Mouse (Mus musculus): ENCODE results near the gene Per1. TPM values are rescaled to one million over a fixed set of nuclear protein-coding genes. Genes with fewer than 3 reads are reported as not detected.

Per1 gene
- 10 to 100 TPM in 1 of 2 experiments, 1 to 10 TPM in 1; 6.6 to 10.3 TPM for polyA plus RNA-seq (2017; shearing (Covaris generic))

DNA sequence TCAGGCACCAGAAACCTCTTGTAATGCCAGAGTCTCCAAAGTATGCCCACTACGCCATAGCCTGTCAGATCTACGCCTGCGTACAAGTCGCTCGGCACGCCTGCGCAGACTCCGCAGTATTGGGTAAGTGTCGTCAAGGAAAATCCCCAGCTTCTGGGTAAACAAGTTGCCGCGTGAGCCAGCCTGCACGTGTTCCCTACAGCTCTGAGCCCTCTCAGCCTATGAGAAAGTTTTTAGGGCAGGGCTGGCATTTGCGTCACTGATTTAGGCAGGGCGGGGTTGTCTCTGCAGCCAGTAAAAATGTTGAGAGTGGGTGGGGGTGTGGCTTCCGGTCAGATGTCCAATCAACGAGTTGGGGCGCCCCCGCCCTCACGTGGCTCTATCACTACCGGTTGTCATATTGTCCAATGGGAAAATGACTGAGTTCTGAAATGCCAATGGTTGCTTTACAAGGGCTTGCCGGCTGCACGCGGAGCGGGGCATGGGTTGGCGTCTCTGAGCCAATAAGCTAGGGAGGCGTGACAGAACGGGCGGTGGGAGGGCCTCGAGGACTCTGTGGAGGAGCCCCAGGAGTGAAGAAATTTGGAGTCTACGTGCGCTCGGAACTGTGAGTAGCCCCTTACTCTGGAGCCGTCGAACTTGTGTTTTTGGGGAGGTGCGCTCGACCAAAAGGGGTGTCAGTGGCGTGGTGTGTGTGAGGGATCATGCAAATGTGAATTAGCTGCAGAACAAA lies at the start of gene Per1:
TSS of gene Per1 (plus strand) at position 521 of the 733 bp plus-strand sequence.

DNA sequence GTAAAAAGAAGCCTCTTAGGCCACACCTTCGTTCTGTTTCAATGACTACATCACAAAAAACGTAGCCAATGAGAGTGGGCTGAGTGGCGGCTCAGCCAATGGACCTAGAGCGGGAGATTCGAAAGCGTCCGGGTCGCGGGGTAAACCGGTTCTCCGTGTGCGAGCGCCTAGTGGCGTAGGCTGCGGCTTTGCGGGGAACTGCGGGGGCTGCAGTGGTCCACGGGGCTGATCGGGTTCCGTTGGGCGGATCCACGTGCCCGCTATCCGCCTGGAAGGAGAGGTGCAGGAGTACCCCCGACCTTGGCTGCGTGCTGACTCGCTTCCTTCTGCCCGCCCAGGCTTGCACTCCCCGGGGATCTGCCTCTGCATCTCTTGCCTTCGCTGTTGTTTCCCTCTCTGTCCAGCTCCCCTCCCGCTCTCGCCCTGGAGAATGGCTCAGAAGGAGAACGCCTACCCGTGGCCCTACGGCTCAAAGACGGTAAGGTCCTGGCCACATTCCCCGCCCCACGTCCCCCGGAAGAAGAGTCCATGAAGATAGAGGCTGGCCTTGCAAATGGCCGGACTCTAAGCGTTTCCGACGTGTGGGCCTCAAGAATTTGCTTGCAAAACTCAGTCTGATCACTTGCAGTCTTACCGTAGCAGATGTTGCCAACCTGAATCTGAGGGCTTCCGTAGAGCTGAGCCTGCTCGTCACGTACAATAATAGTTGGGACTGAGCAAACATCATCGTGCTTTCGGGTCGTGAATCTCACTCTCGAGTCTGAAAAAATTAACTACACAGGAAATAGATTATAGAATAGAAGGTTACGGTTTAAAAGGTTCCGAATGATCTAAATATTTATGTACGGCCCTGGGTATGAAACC lies 49.3 kb upstream of the Per1 start, which contains the start of gene Aurkb:
TSS of gene Aurkb (plus strand) at position 117 of the 864 bp plus-strand sequence.

DNA sequence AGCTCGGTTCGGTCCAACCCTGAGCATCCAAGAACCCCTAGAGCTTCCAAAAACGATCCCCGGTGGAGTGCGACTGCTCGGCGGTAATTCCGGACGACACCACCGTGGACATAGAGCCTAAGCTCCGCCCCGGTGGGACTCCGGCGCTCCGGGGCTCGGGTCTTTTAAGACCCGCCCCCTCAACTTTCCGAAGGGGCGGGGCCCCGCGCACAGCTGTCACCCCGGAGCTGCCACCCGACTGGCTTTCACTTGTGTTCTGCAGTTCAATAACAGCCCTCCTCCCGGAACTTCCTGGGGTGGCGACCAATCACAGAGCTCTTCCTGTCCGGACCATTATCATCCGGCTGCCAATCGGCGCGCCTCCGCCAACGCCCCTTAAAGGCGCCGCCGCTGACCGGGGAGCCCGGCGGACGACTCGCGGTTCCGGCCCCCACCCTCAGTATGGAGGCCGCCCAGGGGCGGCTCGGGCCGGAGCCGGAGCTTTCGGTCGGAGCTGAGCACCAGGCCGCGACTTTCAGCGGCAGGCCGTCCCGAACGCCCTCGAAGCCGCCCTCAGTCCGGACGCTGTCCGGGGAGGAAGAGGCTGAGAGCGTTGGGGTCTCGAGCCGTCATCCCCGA lies 35.6 kb upstream of the Per1 start, which contains the start of gene Borcs6:
TSS of gene Borcs6 (plus strand) at position 361 of the 618 bp plus-strand sequence.

DNA sequence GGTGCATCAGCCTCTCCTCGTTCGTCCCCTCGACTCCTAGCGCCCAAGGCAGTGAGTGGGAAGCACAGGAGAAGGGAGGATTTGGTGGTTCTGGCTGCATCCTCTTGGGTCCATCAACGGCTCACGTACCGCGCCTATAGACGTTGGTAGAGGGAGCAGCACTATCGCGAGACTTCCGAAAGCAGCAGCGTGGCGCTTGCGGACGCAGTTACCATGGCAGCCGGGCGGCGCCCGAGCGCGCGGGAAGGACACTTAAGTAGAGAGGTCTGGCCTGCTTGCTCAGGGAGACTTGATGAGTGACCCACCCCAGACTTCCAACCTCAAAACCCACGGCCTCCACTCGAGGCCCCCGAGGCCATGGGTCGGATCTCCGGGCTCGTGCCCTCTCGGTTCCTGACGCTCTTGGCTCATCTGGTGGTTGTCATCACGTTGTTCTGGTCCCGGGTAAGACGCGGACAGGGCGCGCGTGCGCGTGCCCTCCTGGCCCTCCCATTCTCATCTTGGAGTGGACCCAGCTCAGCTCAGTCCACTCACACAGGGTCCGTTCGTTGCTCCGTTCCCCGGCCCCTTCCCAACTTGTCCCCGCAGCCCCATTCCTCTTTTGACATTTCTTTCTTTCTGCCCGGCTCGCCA lies 24.3 kb upstream of the Per1 start, which contains the start of gene Tmem107:
TSS of gene Tmem107 (plus strand) at position 217 of the 633 bp plus-strand sequence.

DNA sequence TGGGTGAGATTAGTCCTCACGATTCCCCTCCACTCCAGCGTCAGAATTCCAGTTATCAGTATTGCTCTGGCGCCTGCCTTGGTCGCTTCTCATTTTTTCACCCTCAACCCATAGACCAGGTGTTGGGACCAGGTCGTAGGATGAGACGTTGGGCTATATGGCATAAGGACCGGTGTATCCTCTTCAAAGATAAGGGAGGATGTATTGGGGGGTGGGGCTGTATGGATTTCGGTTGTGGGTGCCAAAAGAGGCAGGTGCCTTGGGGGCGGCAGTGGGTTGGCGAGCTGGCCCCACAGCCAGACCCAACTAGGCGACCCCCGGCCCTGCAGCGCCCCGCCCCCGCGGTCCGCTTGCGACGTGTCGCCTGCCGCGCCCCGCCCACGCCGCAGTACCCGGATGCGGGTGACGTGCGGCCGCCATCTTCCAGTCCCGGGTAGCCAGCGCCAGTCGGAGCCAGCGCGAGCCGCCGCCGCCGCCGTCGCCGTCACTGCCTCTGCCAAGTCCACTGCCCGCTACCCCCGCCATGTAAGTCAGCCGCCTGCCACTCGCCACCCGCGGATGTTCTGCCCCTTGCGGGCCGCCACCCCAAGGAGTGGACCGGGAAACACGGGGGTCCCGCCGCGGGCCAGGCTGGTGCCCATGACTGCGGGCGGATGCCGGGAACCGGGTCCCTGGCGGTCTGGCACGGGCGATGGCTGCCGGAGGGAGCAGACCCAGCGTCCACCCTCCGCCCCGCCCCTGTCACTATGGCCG lies 6.7 kb upstream of the Per1 start, which contains the start of gene Vamp2:
TSS of gene Vamp2 (plus strand) at position 388 of the 753 bp plus-strand sequence.

DNA sequence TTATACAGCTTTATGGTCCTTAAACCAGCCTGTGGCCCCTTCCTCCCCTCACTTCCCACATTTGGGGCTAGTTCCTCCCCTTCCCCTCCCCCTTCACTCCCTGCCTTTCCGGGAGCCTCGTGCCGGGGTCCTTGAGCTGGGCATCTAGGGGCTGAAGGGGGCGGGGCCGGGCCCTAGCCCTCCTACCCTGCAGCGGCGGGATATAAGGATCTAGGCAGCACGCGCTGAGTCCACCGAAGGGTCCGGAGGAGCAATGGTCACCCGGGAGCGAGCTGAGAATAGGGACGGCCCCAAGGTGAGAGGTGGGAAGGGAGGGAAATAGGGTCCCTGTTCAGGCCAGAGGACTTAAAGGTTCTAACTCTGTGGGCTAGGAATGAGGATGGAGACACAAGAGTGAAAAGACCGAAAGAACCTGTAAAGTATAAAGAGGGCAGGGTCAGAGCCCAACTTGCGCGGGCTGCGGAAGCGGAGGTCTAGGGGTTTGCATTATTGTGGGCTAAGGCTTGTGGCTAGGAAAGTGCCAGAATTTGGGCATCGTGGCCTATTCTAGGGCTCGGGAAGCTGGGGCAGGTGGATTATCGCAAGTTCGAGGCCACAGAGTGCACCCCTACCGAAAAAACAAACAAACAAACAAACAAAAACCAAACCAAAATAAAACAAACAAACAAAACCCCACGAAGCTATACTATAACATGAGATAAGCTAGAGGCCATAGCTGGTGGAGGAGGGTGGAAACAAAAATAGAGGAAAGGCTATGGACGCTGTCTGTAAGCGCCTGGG lies 25.4 kb downstream of the Per1 start, which contains the start of gene Hes7:
TSS of gene Hes7 (plus strand) at position 184 of the 780 bp plus-strand sequence.

DNA sequence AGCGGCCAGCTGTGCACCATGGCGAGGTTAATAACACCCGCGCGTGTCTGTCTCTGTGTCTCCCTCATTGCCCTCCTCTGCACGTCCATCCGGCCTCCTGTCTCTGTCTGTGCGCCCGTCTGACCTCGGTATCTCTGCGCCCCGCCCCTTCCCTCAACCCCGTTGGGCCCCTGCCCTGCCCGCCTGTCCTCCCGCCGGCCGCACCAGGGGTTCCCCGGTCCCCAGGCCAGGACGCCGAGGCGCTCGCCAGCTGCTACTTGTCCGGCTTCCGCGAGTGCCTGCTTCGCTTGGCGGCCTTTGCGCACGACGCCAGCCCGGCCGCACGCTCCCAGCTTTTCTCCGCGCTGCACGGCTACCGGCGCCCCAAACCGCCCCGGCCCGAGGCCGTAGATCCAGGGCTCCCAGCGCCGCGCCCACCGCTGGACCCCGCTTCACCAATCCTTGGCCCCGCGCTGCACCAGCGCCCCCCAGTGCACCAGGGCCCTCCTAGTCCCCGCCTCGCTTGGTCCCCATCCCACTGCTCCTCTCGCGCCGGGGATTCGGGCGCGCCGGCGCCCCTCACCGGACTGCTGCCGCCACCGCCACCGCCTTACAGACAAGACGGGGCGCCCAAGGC lies 27.4 kb downstream of the Per1 start, which contains the start of gene 9130213A22Rik:
TSS of gene 9130213A22Rik (minus strand) at position 254 of the 616 bp plus-strand sequence.

DNA sequence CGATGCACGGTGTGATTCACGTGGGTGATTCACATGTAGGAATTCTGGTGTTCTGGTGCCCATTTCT lies 30.7 kb downstream of the Per1 start, which contains the start of gene Aloxe3:
TSS of gene Aloxe3 (plus strand) at position 45 of the 67 bp plus-strand sequence.

DNA sequence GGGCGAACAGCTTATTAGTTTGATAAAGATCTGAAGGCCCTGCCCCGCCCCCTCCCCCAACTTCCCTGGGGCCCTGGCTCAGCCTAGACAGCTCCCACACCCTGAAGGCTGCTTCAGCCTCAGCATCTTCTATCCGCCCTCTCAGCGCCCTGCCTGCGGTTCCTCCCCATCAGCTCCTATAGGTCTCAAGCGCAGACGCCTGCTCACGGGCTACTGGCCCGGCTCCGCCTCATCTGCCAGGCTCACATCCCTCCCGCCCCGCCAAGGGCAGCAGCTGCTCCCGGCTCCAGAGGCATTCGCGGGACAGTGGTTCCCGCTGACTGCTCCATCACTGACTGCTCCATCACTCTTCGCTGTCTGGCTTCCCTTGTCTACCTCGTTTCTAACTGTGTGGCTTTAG lies 61.8 kb downstream of the Per1 start, which contains the start of gene Alox12b:
TSS of gene Alox12b (plus strand) at position 190 of the 400 bp plus-strand sequence.

Other genes with a start within 250 kb of the Per1 start
- gene Ndel1, start 223.4 kb upstream of the Per1 start, polyA plus RNA-seq (2017; shearing (Covaris generic)), result 10 to 100 TPM; 59.1 to 78.7 TPM
- gene Rnf222, start 206.7 kb upstream of the Per1 start, polyA plus RNA-seq (2017; shearing (Covaris generic)), result not detected
- gene Rpl26, start 193.6 kb upstream of the Per1 start, polyA plus RNA-seq (2017; shearing (Covaris generic)), result 1,000 to 10,000 TPM in 1 of 2 experiments, 100 to 1,000 TPM in 1; 685 to 1,193 TPM
- under 1 TPM in 1 of 2 experiments, not detected in 1; 0.28 TPM for gene Odf4, start 168.1 kb upstream of the Per1 start, polyA plus RNA-seq (2017; shearing (Covaris generic))
- gene Arhgef15, start 137.7 kb upstream of the Per1 start, polyA plus RNA-seq (2017; shearing (Covaris generic)), result under 1 TPM in 1 of 2 experiments, not detected in 1; 0.12 TPM
- 10 to 100 TPM in 1 of 2 experiments, 1 to 10 TPM in 1; 8.1 to 11.2 TPM for gene Slc25a35, start 127.1 kb upstream of the Per1 start, polyA plus RNA-seq (2017; shearing (Covaris generic))
- gene Rangrf, start 120.0 kb upstream of the Per1 start, polyA plus RNA-seq (2017; shearing (Covaris generic)), result 10 to 100 TPM; 18.9 to 36.2 TPM
- 1 to 10 TPM; 2.9 to 4.4 TPM for gene Pfas, start 86.8 kb upstream of the Per1 start, polyA plus RNA-seq (2017; shearing (Covaris generic))
- 10 to 100 TPM; 13.6 to 14.6 TPM for gene Ctc1, start 79.3 kb upstream of the Per1 start, polyA plus RNA-seq (2017; shearing (Covaris generic))
- gene Aurkb, start 49.6 kb upstream of the Per1 start, polyA plus RNA-seq (2017; shearing (Covaris generic)), result 10 to 100 TPM; 23.1 to 23.3 TPM
- 1 to 10 TPM; 7.5 to 8.5 TPM for gene Borcs6, start 35.5 kb upstream of the Per1 start, polyA plus RNA-seq (2017; shearing (Covaris generic))
- gene Tmem107, start 24.4 kb upstream of the Per1 start, polyA plus RNA-seq (2017; shearing (Covaris generic)), result 1 to 10 TPM; 3.4 to 4.2 TPM
- gene Vamp2, start 6.7 kb upstream of the Per1 start, polyA plus RNA-seq (2017; shearing (Covaris generic)), result 100 to 1,000 TPM; 113 to 123 TPM
- gene Hes7, start 25.2 kb downstream of the Per1 start, polyA plus RNA-seq (2017; shearing (Covaris generic)), result under 1 TPM in 1 of 2 experiments, not detected in 1; 0.08 TPM
- gene 9130213A22Rik, start 27.4 kb downstream of the Per1 start, polyA plus RNA-seq (2017; shearing (Covaris generic)), result under 1 TPM in 1 of 2 experiments, not detected in 1; 0.17 TPM
- gene Aloxe3, start 30.7 kb downstream of the Per1 start, polyA plus RNA-seq (2017; shearing (Covaris generic)), result under 1 TPM in 1 of 2 experiments, not detected in 1; 0.05 TPM
- not detected for gene Alox12b, start 61.8 kb downstream of the Per1 start, polyA plus RNA-seq (2017; shearing (Covaris generic))
- 10 to 100 TPM in 1 of 2 experiments, 1 to 10 TPM in 1; 3.0 to 14.3 TPM for gene Alox8, start 102.6 kb downstream of the Per1 start, polyA plus RNA-seq (2017; shearing (Covaris generic))
- gene Gucy2e, start 141.8 kb downstream of the Per1 start, polyA plus RNA-seq (2017; shearing (Covaris generic)), result under 1 TPM; 0.10 to 0.79 TPM
- gene Cntrob, start 228.6 kb downstream of the Per1 start, polyA plus RNA-seq (2017; shearing (Covaris generic)), result 10 to 100 TPM in 1 of 2 experiments, 1 to 10 TPM in 1; 4.3 to 12.7 TPM
- gene Trappc1, start 228.8 kb downstream of the Per1 start, polyA plus RNA-seq (2017; shearing (Covaris generic)), result 100 to 1,000 TPM; 106 to 112 TPM
- 1 to 10 TPM; 1.9 to 3.8 TPM for gene Kcnab3, start 231.0 kb downstream of the Per1 start, polyA plus RNA-seq (2017; shearing (Covaris generic))
- gene Rnf227, start 245.2 kb downstream of the Per1 start, polyA plus RNA-seq (2017; shearing (Covaris generic)), result 1 to 10 TPM; 2.3 to 8.7 TPM